Mouse (Mus musculus): ENCODE measurements around the gene Rora.

Rora gene

DNA sequence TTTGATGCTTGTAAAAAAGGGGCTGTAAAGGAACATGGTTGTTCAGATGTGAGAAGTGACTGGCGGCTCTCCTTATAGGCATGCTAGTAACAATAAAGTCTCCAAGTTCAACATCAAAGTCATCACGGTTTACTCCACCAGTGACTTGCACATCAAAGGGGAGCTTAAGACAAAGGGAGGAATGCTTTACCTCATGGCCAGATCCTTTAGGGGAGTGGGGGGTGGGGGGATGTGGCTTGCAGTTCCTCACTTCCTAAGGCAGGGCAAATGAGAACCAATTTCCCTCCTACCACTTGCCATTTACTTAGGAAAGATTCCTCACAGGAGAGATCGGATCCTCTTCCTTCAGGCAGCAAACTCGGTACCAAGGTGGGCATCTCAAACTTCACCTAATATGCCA lies 648.4 kb downstream of the Rora start:
- Histone ChIP-seq H3K27me3 (ENCODE audit: control insufficient read depth, insufficient read depth, low read length, poor library complexity, severe bottlenecking) (no peaks in the 10 kb centered on the region), H3K36me3 (ENCODE audit: control insufficient read depth, insufficient read depth, low read length, poor library complexity, severe bottlenecking) (no peaks in the 10 kb centered on the region)
- no peak for DNase-seq (ENCODE audit: low read depth, low spot score)

DNA sequence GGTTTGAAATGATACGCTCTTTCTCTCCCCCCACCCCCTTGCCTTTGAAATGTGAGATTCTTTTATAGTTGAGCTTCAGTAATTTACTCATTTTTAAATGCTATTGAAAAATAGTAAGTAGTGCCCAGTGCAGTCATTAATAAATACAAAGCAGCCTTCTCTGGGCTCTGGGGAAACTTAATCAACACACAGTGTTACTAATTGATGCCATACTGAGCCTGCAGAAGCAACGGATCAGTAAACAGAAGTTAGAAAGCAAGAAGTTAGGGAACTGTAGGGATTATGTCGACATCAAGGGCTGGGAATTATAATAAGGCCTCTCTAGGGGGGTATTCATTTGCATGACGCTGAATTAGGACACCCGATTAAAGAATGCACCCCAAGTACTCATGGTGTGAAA lies 649.3 kb downstream of the Rora start:
- Histone ChIP-seq H3K27me3 (ENCODE audit: control insufficient read depth, insufficient read depth, low read length, poor library complexity, severe bottlenecking) (no peaks in the 10 kb centered on the region), H3K36me3 (ENCODE audit: control insufficient read depth, insufficient read depth, low read length, poor library complexity, severe bottlenecking) (no peaks in the 10 kb centered on the region)
- DNase-seq (ENCODE audit: low read depth, low spot score) = no peak

DNA sequence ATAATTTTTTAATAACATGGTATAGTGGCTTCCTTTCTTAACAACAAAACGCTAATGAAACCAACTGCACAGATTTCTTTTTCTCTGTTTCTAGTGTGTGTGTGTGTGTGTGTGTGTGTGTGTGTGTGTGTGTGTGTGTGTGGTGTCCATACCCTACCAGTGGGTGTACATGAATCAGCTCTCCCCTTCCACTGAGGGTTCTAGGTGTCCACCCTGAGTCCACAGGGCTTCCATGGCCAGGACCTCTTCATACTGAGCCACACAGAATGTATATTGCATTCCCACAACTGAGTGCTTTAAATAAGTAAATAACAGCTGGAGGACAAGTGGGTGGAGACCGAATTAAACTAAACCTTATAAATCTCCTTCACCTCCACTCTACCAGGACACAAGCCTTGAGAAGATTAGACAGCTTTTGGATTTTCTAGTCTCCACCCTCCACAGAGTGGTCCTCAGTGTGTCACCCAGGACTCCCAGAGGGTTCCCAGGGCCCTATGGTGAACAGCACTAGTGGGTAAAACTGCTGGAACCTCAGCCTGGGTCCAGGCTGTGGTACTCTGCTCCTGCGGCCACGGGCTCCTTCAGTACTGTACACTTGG lies 649.9 kb downstream of the Rora start:
- DNase-seq (ENCODE audit: low read depth, low spot score) = no peak
- no peaks in the 10 kb centered on the region for H3K36me3 ChIP-seq (ENCODE audit: control insufficient read depth, insufficient read depth, low read length, poor library complexity, severe bottlenecking)
- H3K27me3 ChIP-seq (ENCODE audit: control insufficient read depth, insufficient read depth, low read length, poor library complexity, severe bottlenecking) = no peaks in the 10 kb centered on the region

DNA sequence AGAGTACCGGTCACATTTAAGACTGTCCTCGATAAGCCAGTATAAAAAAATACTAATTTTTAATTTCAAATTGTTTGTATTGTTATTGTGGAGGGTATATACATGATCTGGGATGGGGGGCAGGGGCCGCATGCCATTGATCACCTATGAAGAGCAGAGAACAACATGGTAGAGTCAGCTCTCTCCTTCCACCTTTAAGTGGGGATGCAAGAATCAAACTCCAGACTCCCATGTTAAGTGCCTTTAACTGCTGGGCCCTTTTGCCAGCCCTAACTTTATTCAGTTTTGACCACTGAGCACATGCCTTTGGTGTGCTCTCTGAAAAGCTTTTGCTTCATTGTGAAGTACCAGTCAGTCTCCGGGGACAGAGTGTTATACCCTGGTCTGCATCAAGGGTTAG lies 650.4 kb downstream of the Rora start:
- H3K36me3 ChIP-seq (ENCODE audit: control insufficient read depth, insufficient read depth, low read length, poor library complexity, severe bottlenecking) = no peaks in the 10 kb centered on the region
- no peak for DNase-seq (ENCODE audit: low read depth, low spot score)
- H3K27me3 ChIP-seq (ENCODE audit: control insufficient read depth, insufficient read depth, low read length, poor library complexity, severe bottlenecking) = no peaks in the 10 kb centered on the region

DNA sequence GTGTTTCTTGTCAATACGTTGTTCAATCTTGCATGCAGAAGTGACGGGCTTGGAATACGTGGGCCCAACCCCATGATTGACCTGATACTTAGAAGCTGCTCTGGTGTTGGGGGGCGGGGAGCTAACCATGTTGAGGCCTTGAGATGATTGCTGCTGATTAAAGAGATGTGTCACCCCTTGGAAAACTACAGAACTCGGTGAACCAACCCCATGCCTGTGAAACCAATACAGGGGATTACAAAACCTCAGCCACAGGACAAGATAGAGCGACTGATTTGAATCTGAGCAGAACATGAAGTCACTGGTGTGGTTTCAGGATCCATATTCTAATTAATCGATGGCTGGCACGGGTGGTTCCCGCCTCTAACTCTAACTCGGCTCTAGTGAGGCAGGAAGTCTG lies 650.9 kb downstream of the Rora start:
- DNase-seq (ENCODE audit: low read depth, low spot score) = no peak
- no peaks in the 10 kb centered on the region for H3K27me3 ChIP-seq (ENCODE audit: control insufficient read depth, insufficient read depth, low read length, poor library complexity, severe bottlenecking)
- H3K36me3 ChIP-seq (ENCODE audit: control insufficient read depth, insufficient read depth, low read length, poor library complexity, severe bottlenecking) = no peaks in the 10 kb centered on the region

DNA sequence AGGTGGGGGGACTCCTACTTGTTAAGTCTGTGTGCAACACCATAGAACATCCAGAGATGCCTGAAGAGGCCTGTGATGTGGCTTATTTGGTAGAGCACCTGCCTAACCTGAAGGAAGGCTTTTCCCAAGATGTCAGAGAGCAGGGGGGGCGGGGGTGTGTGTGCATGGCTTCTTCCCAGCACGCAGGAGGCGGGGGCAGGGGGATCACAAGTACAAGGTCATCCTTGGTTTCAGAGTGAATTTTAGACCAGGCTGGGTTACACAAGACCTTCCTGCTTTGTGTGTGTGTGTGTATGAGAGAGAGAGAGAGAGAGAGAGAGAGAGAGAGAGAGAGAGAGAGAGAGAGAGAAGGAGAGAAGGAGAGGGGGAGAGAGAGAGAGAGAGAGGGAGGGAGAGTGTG lies 651.4 kb downstream of the Rora start:
- Histone ChIP-seq H3K36me3 (ENCODE audit: control insufficient read depth, insufficient read depth, low read length, poor library complexity, severe bottlenecking) (no peaks in the 10 kb centered on the region), H3K27me3 (ENCODE audit: control insufficient read depth, insufficient read depth, low read length, poor library complexity, severe bottlenecking) (no peaks in the 10 kb centered on the region)
- DNase-seq (ENCODE audit: low read depth, low spot score) = no peak

DNA sequence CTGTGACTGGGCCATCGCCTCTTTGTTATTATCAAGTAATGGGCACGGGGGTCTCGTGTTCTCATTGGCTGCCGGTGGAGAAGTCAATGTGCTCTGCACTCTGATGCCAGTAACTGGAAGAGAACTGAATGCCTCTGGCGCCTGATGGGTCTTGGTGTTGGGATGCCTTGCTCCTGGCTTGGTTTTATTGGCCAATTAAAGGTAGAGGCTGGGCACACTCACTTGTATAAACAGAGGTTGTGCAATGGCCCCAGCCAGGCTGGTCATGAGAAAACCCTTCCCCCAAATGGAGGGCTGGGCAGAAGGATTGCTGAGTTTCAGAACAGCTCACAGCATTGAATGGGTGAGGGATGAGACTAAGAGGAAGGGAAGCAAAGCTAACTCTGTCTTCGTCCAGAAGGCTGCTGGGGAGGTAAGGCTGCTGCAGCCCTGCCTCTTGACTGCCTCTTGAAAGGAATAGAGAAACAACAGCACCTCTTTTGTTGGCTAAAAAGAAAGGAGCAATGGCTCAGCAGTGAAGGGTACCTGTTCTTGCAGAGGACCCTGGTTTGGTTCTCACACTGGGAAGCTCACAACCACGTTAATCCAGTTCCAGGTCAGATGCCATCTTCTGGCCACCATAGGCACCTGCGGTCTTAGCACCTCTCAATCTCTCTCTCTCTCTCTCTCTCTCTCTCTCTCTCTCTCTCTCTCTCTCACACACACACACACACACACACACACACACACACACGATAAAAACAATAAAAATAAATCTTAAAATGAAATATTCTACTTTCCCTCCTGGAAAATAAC lies 653.3 kb downstream of the Rora start:
- no peaks in the 10 kb centered on the region for H3K27me3 ChIP-seq (ENCODE audit: control insufficient read depth, insufficient read depth, low read length, poor library complexity, severe bottlenecking)
- DNase-seq (ENCODE audit: low read depth, low spot score) = no peak

DNA sequence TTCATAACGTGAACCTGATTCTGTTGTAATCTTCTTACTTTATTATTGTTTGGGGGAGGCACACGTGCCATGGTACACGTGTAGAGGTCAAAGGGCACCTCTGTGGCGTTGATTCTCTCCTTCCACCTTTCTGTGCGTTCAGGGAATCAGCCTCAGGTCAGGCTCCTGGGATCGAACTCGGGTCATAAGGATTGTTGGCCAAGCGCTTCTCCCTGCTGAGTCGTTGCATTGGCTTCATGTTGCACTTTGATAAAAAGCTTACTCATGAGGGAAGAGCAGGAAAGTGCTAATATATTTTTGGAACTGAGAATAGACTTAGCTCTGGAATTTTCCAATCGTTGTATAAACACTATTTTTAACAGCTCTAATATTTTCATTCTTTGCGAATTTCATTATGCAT lies 654.4 kb downstream of the Rora start:
- no peaks in the 10 kb centered on the region for H3K36me3 ChIP-seq (ENCODE audit: control insufficient read depth, insufficient read depth, low read length, poor library complexity, severe bottlenecking)
- no peaks in the 10 kb centered on the region for H3K27me3 ChIP-seq (ENCODE audit: control insufficient read depth, insufficient read depth, low read length, poor library complexity, severe bottlenecking)
- DNase-seq (ENCODE audit: low read depth, low spot score) = no peak

More for the DNA sequence above, 653.3 kb downstream of the Rora start:
- H3K36me3 ChIP-seq (ENCODE audit: control insufficient read depth, insufficient read depth, low read length, poor library complexity, severe bottlenecking) = no peaks in the 10 kb centered on the region

DNA sequence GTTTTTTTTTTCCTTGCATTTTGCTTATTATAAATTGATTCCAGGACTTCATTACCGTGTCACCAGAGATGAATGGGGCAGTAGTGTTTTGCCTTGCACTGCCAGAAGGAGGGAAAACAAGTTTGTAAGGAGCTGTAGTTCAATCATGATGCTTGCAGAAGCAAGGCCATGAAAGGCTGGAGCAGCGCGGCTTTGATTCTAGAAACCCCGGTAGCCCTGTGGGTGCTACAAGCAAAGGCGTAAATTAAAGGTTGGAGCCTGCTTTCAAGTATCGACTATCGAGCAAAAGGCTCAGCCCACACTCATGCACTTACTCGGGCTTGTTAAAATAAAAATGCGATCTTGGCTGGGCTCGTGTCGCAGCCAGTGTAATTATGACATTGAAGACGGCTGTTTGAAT lies 656.9 kb downstream of the Rora start:
- Histone ChIP-seq H3K36me3 (ENCODE audit: control insufficient read depth, insufficient read depth, low read length, poor library complexity, severe bottlenecking) (no peaks in the 10 kb centered on the region), H3K27me3 (ENCODE audit: control insufficient read depth, insufficient read depth, low read length, poor library complexity, severe bottlenecking) (no peaks in the 10 kb centered on the region)
- DNase-seq (ENCODE audit: low read depth, low spot score) = no peak

DNA sequence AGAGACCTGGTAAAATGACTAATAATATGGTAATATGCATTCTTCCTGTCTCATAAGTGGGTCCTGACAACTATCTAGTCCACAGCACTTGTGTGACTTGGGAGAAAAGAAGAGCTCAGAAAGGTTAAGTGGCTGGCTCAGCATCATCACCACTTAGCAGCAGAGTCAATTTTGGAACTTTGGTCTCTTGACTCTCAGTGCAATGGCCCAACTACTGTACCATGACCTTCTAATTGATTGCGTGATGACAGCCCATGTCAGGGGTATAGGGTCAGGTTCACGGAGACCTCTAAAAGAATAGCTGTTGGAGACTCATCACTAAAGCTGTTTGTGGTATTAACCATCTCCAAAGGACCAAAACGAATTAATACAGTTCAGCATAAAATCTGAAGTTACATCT lies 659.7 kb downstream of the Rora start:
- Histone ChIP-seq H3K27me3 (ENCODE audit: control insufficient read depth, insufficient read depth, low read length, poor library complexity, severe bottlenecking) (no peaks in the 10 kb centered on the region), H3K36me3 (ENCODE audit: control insufficient read depth, insufficient read depth, low read length, poor library complexity, severe bottlenecking) (no peaks in the 10 kb centered on the region)
- no peak for DNase-seq (ENCODE audit: low read depth, low spot score)

DNA sequence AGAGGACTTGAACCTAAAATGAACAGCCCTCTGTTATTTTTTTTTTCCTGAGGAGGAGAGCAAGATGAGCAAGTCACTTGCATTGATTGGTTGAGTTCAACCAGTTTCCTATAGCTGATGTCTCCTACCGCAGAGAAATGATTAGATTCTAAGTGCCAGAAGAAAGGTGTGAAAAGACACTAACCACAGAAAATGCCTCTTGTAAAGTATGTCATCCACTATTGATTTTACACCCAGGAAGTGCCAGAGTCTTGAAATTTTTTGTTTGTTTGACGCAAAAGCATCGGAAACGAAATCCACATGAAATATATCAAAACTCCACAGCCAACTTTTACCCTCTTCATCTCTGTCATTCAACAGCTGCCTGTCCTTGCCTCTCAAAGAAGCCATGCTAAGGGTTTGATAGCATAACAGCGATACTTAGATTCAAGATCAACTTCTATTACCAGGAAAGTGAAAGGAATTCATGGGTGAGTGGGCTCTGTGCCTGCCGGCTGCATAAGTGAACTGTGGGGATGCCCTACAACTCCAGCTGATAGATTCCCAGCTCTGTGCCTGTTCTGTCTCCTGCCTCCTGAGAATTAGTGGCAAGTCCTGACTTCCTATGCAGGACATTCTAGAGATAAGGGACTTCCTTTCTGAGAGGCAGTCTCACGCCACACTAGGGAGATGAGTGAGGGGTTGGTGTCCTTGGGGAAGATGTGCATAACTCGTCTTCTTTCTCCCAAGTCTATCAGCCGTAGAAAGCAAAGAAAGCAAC lies 661.0 kb downstream of the Rora start:
- H3K36me3 ChIP-seq (ENCODE audit: control insufficient read depth, insufficient read depth, low read length, poor library complexity, severe bottlenecking) = no peaks in the 10 kb centered on the region
- DNase-seq (ENCODE audit: low read depth, low spot score) = no peak
- no peaks in the 10 kb centered on the region for H3K27me3 ChIP-seq (ENCODE audit: control insufficient read depth, insufficient read depth, low read length, poor library complexity, severe bottlenecking)

DNA sequence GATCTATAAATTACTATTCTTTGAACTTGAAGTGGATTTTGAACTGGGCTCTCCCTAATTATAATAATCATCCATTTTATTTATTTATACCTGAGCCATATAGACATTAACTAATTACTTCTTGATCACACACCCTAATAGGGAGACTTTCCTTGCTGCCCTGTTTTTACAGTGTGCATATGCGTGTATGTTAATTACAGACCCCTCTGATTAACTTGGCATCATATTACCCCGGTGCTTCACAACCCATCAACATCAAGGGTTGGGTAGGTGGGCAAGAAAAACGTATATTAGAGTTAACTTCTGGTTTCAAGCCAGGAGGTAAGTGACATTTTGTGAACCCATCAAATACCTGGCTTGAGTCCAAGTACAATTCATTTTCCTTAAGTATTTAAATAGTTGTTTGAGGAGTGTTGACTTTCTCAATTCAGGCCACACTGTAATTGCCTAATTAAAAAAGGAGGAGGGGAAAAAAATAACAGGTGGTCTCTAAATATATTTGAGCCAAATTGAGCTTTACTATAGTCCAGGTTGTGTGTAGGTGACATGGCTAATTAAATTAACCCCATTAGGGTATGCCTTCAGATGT lies 664.0 kb downstream of the Rora start:
- DNase-seq (ENCODE audit: low read depth, low spot score) = no peak
- Histone ChIP-seq H3K36me3 (ENCODE audit: control insufficient read depth, insufficient read depth, low read length, poor library complexity, severe bottlenecking) (no peaks in the 10 kb centered on the region), H3K27me3 (ENCODE audit: control insufficient read depth, insufficient read depth, low read length, poor library complexity, severe bottlenecking) (no peaks in the 10 kb centered on the region)

DNA sequence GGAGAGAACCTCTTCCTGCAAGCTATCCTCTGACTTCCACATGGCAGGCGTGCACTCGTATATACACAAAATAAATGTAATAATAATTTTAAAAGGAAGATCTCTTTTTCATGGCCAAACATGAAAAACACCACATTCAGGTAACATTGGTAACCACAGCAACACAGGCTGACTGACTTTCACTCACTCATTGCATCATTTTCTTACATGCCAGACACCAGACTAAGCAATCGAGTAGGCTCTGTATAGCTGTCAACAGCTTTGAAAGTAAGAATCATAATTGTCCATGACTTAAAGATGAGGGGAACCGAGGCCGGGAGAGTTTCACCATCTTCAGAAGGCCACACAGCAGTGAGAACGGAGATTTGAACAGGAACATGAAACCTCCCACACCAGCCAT lies 665.8 kb downstream of the Rora start:
- Histone ChIP-seq H3K36me3 (ENCODE audit: control insufficient read depth, insufficient read depth, low read length, poor library complexity, severe bottlenecking) (no peaks in the 10 kb centered on the region), H3K27me3 (ENCODE audit: control insufficient read depth, insufficient read depth, low read length, poor library complexity, severe bottlenecking) (no peaks in the 10 kb centered on the region)
- no peak for DNase-seq (ENCODE audit: low read depth, low spot score)

DNA sequence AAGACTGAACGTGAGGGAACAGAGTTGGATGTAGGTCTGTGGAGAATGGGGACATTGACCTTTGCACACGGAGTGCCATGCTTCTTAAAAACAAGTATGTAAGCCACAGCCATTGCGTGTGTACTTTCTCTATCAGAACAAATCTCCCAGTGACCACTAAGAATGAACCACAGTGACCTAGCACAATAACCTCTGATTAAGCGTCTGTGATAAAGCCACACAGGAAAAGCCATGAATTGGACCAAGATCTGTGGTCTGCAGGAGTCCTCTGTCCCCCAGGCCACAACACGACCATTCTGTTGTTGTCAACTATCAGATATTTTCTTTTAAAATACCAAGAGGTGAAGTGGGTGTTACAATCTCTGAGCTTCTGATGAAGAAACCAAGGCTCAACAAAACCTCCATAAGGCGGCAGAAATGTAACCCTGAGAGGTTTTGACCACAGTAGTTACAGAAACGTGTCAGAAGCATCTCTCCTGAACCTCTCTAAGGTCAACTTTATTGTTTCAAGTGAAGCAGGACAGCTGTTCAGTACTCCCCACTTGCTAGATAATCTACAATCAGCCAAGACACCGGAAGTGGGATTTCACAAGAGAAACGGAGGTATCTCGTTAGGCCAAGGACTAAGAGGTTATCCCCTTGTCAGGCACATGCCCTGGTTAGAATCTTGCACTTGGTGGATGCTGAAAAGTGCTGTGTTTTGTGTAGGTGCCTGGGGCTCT lies 666.5 kb downstream of the Rora start:
- no peaks in the 10 kb centered on the region for H3K36me3 ChIP-seq (ENCODE audit: control insufficient read depth, insufficient read depth, low read length, poor library complexity, severe bottlenecking)
- no peak for DNase-seq (ENCODE audit: low read depth, low spot score)

More for the DNA sequence above, 666.5 kb downstream of the Rora start:
- no peaks in the 10 kb centered on the region for H3K27me3 ChIP-seq (ENCODE audit: control insufficient read depth, insufficient read depth, low read length, poor library complexity, severe bottlenecking)

All from splenic B cell, adult 2 months (primary cell).